Mouse (Mus musculus) liver, embryonic 16.5 days (tissue): ENCODE measurements around the gene Exosc1. TPM values are rescaled to one million over a fixed set of nuclear protein-coding genes. Genes with fewer than 3 reads are reported as not detected.
"Not testable (repeated sequence)": the region's sequence is repeated elsewhere in the genome, so short reads cannot be mapped to it uniquely, and the experiment has no call there.

Experiments
- ATAC-seq: fragments of 200-750 bp; cut with Nextera tagmentation; 2 replicates; pipeline ENCODE4 v1.8.0; 2017; ENCODE audit warnings: low read depth, mild to moderate bottlenecking, moderate number of reproducible peaks, moderate library complexity
- H3K27ac ChIP-seq: fragments of 300-500 bp; sonication (generic); 2 replicates; pipeline ENCODE4 v1.5.1; 2014; ENCODE audit warnings: mild to moderate bottlenecking, low read length
- H3K27me3 ChIP-seq: fragments of 300-500 bp; sonication (generic); 2 replicates; pipeline ENCODE4 v1.6.1; 2014; ENCODE audit warnings: low read depth, low read length, mixed read lengths; ENCODE audit not compliant: control insufficient read depth, insufficient read depth
- H3K36me3 ChIP-seq: fragments of 300-500 bp; sonication (generic); 2 replicates; pipeline ENCODE4 v1.6.1; 2014; ENCODE audit warnings: mild to moderate bottlenecking; ENCODE audit not compliant: control insufficient read depth, insufficient read depth
- H3K4me1 ChIP-seq: fragments of 300-500 bp; sonication (generic); 2 replicates; pipeline ENCODE4 v1.6.1; 2014; ENCODE audit warnings: low read depth, low read length, mixed read lengths; ENCODE audit not compliant: control insufficient read depth
- H3K4me2 ChIP-seq: fragments of 300-500 bp; sonication (generic); 2 replicates; pipeline ENCODE4 v1.6.1; 2014; ENCODE audit warnings: low read depth, low read length, mixed read lengths
- H3K4me3 ChIP-seq: fragments of 300-500 bp; sonication (generic); 2 replicates; pipeline ENCODE4 v1.5.1; 2014; ENCODE audit warnings: low read depth, mild to moderate bottlenecking, low read length
- H3K9ac ChIP-seq: fragments of 300-500 bp; sonication (generic); 2 replicates; pipeline ENCODE4 v1.6.1; 2014; ENCODE audit warnings: low read depth, low read length
- H3K9me3 ChIP-seq: fragments of 300-500 bp; sonication (generic); replicated peaks from 2 replicates; pipeline ENCODE4 v1.6.1; 2016; ENCODE audit warnings: low read length; ENCODE audit not compliant: control insufficient read depth
- WGBS: fragments of 180-500 bp; shearing (Covaris S2); extraction: QIAGEN DNeasy Blood & Tissue Kit; methylation state at CpG from one replicate; pipeline ENCODE4 v1.1.7; 2014; ENCODE audit not compliant: insufficient replicate concordance; 5-methylcytosine and 5-hydroxymethylcytosine counted together
- polyA plus RNA-seq: library from polyadenylated mRNA; unstranded; fragments of >200 nt; fragmentation: Nextera tagmentation; extraction: Ambion mirVana; gene quantifications from 2 replicates; pipeline ENCODE4 v1.2.1, GENCODE M21; 2015

The Exosc1 gene
- polyA plus RNA-seq, 1 experiment from 2014 or later = 25.4 TPM

- H3K36me3 ChIP-seq = peaks cover 31% of the 10 kb centered on the region
- ATAC-seq = no peak
These were observed 13.8 kb downstream of the Exosc1 start for GRCm38 (mm10) chr19:41919471-41919870.

GRCm38 (mm10) chr19:41916853-41917252 is 16.4 kb downstream of the Exosc1 start:
- Histone ChIP-seq H3K4me1 (peaks cover 19% of the 10 kb centered on the region), H3K4me2 (no peak overlapping the region), H3K9ac (no peak overlapping the region), H3K36me3 (peaks cover 31% of the 10 kb centered on the region), H3K27me3 (no peaks in the 10 kb centered on the region), H3K27ac (no peak overlapping the region), H3K9me3 (no peaks in the 10 kb centered on the region), H3K4me3 (no peak overlapping the region)
- 66% methylated on average over 4 of the region's 4 CpGs for WGBS
- ATAC-seq = no peak

More at GRCm38 (mm10) chr19:41919471-41919870, 13.8 kb downstream of the Exosc1 start:
- no peaks in the 10 kb centered on the region for H3K27me3 ChIP-seq
- 65% methylated on average over 4 of the region's 4 CpGs for WGBS
- H3K9ac ChIP-seq = no peak overlapping the region
- H3K27ac ChIP-seq = no peak overlapping the region
- H3K4me1 ChIP-seq = no peaks in the 10 kb centered on the region; the same call in 1 of the 2 replicates
- H3K4me3 ChIP-seq = no peak overlapping the region
- no peaks in the 10 kb centered on the region for H3K9me3 ChIP-seq
- H3K4me2 ChIP-seq = no peak overlapping the region

- Histone ChIP-seq H3K9ac (no peak overlapping the region), H3K4me3 (no peak overlapping the region), H3K9me3 (no peaks in the 10 kb centered on the region), H3K4me2 (no peak overlapping the region), H3K4me1 (peaks cover 26% of the 10 kb centered on the region), H3K36me3 (peaks cover 26% of the 10 kb centered on the region), H3K27ac (no peak overlapping the region), H3K27me3 (no peaks in the 10 kb centered on the region)
- no peak for ATAC-seq
- 80% methylated on average over 3 of the region's 3 CpGs for WGBS
These were observed 17.9 kb downstream of the Exosc1 start for GRCm38 (mm10) chr19:41915294-41915693.

GRCm38 (mm10) chr19:41914592-41914882 is 18.7 kb downstream of the Exosc1 start:
- peaks cover 24% of the 10 kb centered on the region for H3K36me3 ChIP-seq
- not testable (repeated sequence) for H3K27ac ChIP-seq, ATAC-seq, H3K4me3 ChIP-seq, H3K9ac ChIP-seq, H3K9me3 ChIP-seq, H3K27me3 ChIP-seq
- H3K4me2 ChIP-seq = peak overlapping the region; percentile 93
- H3K4me1 ChIP-seq = peaks cover 26% of the 10 kb centered on the region

- Histone ChIP-seq H3K9ac (peak overlapping the region; percentile 95), H3K4me1 (peaks cover 26% of the 10 kb centered on the region), H3K4me2 (peak overlapping the region; percentile 93), H3K27me3 (no peaks in the 10 kb centered on the region), H3K36me3 (peaks cover 21% of the 10 kb centered on the region), H3K27ac (peak overlapping the region; percentile 10), H3K4me3 (peak overlapping the region; percentile 92), H3K9me3 (no peaks in the 10 kb centered on the region)
- 40% methylated on average over 6 of the region's 6 CpGs for WGBS
- ATAC-seq = no peak
These were observed 19.2 kb downstream of the Exosc1 start for GRCm38 (mm10) chr19:41913774-41914591.

- Histone ChIP-seq H3K4me1 (peaks cover 34% of the 10 kb centered on the region), H3K36me3 (peaks cover 17% of the 10 kb centered on the region), H3K27ac (peak overlapping the region; percentile 91), H3K9ac (peak overlapping the region; percentile 95), H3K4me3 (peak overlapping the region; percentile 92), H3K27me3 (no peaks in the 10 kb centered on the region), H3K9me3 (no peaks in the 10 kb centered on the region), H3K4me2 (peak overlapping the region; percentile 93)
- ATAC-seq = peak; percentile 20
- under 1% methylated on average over 53 of the region's 53 CpGs for WGBS
These were observed 20.8 kb downstream of the Exosc1 start for GRCm38 (mm10) chr19:41912121-41913080.

GRCm38 (mm10) chr19:41911178-41912073 is 21.8 kb downstream of the Exosc1 start, which contains the start of gene Pgam1:
Gene Pgam1, plus strand, starts transcription at chr19:41911923.
- H3K9me3 ChIP-seq = no peaks in the 10 kb centered on the region
- H3K4me1 ChIP-seq = peaks cover 44% of the 10 kb centered on the region
- H3K27ac ChIP-seq = peak within 1 kb of the TSS; percentile 94
- peak within 1 kb of the TSS; percentile 92 for H3K4me3 ChIP-seq
- no peaks in the 10 kb centered on the region for H3K27me3 ChIP-seq
- peak within 1 kb of the TSS; percentile 95 for H3K9ac ChIP-seq
- peak; percentile 92 for ATAC-seq
- peaks cover 8% of the 10 kb centered on the region for H3K36me3 ChIP-seq
- 4% methylated on average over 54 of the region's 54 CpGs for WGBS
- H3K4me2 ChIP-seq = peak within 1 kb of the TSS; percentile 93

GRCm38 (mm10) chr19:41910396-41910795 is 22.8 kb downstream of the Exosc1 start:
- Histone ChIP-seq H3K27ac (peak overlapping the region; percentile 94), H3K36me3 (no peaks in the 10 kb centered on the region; the same call in 1 of the 2 replicates), H3K4me1 (peaks cover 54% of the 10 kb centered on the region), H3K4me2 (no peak overlapping the region), H3K27me3 (no peaks in the 10 kb centered on the region), H3K4me3 (no peak overlapping the region), H3K9ac (no peak overlapping the region), H3K9me3 (no peaks in the 10 kb centered on the region)
- WGBS = 83% methylated on average over 2 of the region's 2 CpGs
- ATAC-seq = no peak
